Mouse (Mus musculus) megakaryocyte-erythroid progenitor cell, adult 5-6 weeks (primary cell): ENCODE measurements around the gene Usp36. TPM values are rescaled to one million over a fixed set of nuclear protein-coding genes. Genes with fewer than 3 reads are reported as not detected.
"Not testable (repeated sequence)": the region's sequence is repeated elsewhere in the genome, so short reads cannot be mapped to it uniquely, and the experiment has no call there.

Experiments
- ATAC-seq: replicated peaks from 2 replicates; pipeline ENCODE4 v1.8.0; 2016; ENCODE audit warnings: mild to moderate bottlenecking, inconsistent platforms; ENCODE audit not compliant: severe bottlenecking, poor library complexity, low FRiP score, low TSS enrichment
- total RNA-seq, 2 experiments: library from RNA; stranded (forward) in 1 of 2; stranded (reverse) in 1 of 2; fragments of 200-1000, 215-1000 nt in 1 of 2; fragments of >200 nt in 1 of 2; fragmentation: Nextera tagmentation in 1 of 2; gene quantifications; 2 replicates each; pipeline ENCODE4 v1.2.3; 2014 to 2017

Gene Usp36
- total RNA-seq, 2 experiments from 2014 or later: 16.6 to 39.5 TPM

GRCm38 (mm10) chr11:118307962-118308361 is 17.9 kb upstream of the Usp36 start:
- not testable (repeated sequence) for ATAC-seq

- not testable (repeated sequence) for ATAC-seq
Measured at GRCm38 (mm10) chr11:118303959-118304358, 13.9 kb upstream of the Usp36 start.

GRCm38 (mm10) chr11:118298810-118299209 is 8.8 kb upstream of the Usp36 start:
- ATAC-seq: peak; percentile 40; the same call in 1 of the 2 replicates

DNA sequence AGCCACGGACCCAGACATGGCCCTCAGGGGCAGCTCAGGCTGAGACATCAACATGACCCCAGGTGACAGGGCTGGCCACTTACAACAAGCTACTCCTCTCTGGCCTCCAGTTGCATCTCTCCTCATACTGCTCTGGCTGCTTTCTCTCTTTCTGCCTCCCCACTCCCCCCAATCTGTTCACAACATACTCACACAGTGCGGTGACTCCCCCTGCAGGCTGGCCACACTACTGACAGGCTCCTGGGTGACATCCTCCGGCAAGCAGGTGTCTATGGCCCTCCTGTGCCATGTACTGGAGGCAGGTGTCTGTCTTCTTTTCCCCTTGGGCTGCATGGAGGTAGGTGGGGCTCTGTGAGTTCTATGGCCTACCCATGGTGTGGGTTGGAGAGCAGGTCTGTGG is 7.9 kb upstream of the Usp36 start:
- ATAC-seq: no peak

- no peak for ATAC-seq
Measured at GRCm38 (mm10) chr11:118295026-118295425, 5.0 kb upstream of the Usp36 start.

- no peak for ATAC-seq
Measured at GRCm38 (mm10) chr11:118292671-118293070, 2.6 kb upstream of the Usp36 start.

DNA sequence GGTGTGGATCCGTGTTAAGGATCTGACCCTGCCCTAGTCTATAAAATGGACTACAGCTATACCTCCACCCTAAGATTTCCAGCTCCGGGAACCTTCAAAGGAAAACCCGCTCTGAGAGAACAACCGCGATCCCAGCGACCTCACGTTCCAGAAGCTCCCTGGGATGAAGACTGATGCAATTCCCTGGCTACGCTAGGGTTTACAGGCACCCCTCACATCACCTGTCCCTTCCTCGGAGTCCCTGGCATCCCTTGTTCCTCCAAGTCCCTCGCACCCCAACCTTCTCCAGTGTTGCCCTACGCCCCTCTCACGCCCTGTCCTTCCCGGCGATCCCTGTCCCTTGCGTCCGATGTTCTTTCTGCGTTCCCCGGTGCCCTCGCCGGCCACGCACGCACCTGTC is 482 bp downstream of the Usp36 start:
- ATAC-seq: no peak

- peak; percentile 60 for ATAC-seq
Measured at GRCm38 (mm10) chr11:118289037-118289511, 970 bp downstream of the Usp36 start.

GRCm38 (mm10) chr11:118287573-118287972 is 2.5 kb downstream of the Usp36 start:
- no peak for ATAC-seq

GRCm38 (mm10) chr11:118286434-118286833 is 3.6 kb downstream of the Usp36 start:
- ATAC-seq: no peak

- ATAC-seq: no peak
Measured at GRCm38 (mm10) chr11:118285791-118286190, 4.3 kb downstream of the Usp36 start.

- no peak for ATAC-seq
Measured at GRCm38 (mm10) chr11:118280218-118280617, 9.8 kb downstream of the Usp36 start.

DNA sequence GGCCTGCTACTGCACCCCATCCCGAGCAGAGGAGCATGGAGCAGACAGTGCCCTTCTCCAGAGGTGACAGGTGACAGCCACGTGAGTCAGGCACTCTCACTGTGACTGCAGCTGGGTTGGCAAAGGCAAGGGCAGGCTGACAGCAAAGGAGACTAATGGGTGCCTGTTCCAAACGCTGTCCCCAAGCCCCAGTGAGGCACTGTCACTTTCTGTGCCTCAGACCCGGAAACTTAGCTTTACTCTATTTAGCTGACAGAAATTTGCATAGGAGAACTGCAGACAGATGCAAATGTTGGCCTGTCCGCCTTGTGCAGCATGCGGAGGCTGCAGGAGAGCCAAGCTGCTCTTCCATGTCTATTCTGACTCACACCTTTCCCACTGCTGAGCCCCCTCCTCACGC is 13.7 kb downstream of the Usp36 start:
- no peak for ATAC-seq

- ATAC-seq: no peak
Measured at GRCm38 (mm10) chr11:118275092-118275491, 15.0 kb downstream of the Usp36 start.

GRCm38 (mm10) chr11:118269827-118270226 is 20.2 kb downstream of the Usp36 start:
- ATAC-seq: no peak

DNA sequence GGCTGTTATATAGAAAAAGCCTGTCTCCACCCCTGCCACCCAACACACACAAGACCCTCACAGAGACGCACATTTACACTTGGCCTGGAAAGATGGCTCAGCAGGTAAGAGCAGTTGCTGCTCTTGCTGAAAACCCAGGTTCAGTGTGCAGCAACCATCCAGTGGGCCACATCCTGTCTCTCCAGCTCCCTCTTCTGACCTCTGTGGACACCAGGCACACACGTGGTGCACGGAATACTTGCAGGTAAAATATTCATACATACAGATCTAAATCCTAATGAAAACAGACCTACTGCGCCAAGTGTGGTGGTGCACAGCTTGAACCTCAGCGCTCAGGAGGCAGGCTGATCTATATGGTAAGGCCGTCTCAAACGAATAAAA is 23.4 kb downstream of the Usp36 start:
- no peak for ATAC-seq

DNA sequence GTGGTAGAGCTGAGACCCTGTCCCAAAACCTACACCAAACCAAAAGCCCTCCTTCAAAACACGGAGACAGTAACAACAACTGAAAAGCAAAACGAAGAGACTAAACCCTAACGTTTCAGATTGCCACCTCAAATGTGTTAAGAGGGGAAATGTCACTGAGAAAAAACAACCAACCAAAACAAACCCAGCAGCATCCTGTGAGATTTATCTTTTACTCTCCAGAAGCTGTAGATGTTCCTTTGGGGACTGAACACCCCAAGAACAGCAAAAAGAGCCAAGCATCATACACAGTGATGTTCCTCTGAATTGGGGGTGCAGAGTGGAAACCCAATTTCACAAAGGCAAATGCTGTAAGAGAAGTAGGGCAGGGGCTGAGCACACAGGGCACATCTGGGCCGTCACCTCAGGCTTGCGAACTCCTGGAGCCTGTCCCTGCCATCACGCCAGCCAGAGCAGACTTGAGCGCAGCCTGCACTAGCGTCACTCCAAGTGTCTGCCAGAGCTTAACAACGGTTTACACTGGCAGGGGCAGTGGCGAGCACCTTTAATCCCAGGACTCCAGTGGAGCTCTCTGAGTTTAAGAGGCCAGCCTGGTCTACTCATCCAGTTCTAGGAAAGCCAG is 23.9 kb downstream of the Usp36 start:
- ATAC-seq: no peak

- no peak for ATAC-seq
Measured at GRCm38 (mm10) chr11:118265621-118266020, 24.4 kb downstream of the Usp36 start.

DNA sequence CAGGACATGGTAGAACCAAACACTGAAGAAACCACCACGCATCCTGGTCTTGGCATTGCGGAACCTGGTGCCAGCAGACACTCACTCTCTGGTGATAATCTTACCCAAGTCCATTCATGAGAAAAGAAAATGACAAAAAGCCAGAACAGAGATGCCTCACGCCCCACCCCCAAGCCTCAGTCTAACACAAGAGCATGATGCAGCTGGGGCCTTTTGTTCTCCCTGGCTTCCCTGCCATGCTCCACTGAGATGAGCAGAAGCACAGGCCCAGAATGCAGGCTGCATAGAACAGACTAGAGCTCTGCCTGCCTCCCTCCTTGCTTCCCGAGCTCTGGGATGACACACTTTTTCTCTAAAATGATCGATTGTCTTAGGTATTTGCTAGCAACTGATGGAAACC is 26.9 kb downstream of the Usp36 start:
- no peak for ATAC-seq

GRCm38 (mm10) chr11:118260081-118260480 is 30.0 kb downstream of the Usp36 start:
- no peak for ATAC-seq

DNA sequence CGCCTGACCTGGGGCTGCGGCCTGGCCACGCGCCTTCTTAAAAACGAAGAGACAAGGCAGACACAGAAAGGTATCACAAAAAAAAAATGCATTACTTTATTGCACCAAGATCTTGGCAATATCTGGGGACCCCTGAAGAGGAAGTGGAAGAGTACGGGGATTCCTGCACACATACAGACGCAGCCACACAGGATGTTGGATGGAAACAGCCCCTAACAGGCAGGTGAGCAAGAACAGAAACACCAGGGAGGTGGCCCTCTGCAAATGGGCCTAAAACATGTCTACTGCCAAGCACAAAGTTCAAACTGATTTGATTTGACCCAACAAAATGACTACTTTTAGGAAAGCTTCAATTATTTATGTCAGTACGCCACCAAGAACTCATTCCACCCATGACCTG is 30.5 kb downstream of the Usp36 start:
- ATAC-seq: no peak

DNA sequence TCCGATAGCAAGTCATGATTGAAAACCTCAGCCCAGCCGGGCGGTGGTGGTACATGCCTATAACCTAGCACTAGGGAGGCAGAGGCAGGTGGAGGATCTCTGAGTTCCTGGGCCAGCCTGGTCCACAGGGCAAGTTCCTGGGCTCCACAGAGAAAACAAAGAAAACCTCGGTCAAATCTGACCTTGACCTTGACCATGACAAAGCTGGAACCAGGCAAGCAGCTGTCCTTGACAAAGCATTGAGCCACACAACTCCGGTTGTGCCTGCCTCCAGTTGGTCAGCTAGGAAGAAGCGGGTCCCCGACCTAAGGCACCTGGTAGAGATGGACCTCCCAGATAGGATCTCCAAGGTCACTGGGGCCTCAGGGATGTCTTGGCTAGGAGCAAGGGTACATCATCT is 33.7 kb downstream of the Usp36 start:
- no peak for ATAC-seq
